Mouse (Mus musculus) liver, postnatal 0 days (tissue): ENCODE data around the gene Gnptab.
A peak's percentile ranks its signal among the peaks of the same experiment; 100 is the strongest.

Source experiments
- CTCF ChIP-seq: sonication (generic); IDR thresholded peaks from 2 replicates; pipeline ENCODE4 v1.5.1; 2016; ENCODE audit warnings: antibody characterized with exemption, low read depth
- EP300 ChIP-seq: IDR thresholded peaks from 2 replicates; pipeline ENCODE4 v1.6.1; 2016; ENCODE audit warnings: antibody characterized with exemption, low read depth, mild to moderate bottlenecking

GRCm38 (mm10) chr10:88380430-88381060 is 1.6 kb downstream of the Gnptab start:
- no peak for TF ChIP-seq EP300
- 0 out of 2 replicates have a peak, but pooled peaks have one; percentile 13 for TF ChIP-seq CTCF
